Mouse (Mus musculus) c-Kit-positive CD71-positive TER-119-positive erythroid progenitor cells, embryonic 14.5 days (primary cell): ENCODE data around the gene Cdc26.

Source experiments
- DNase-seq: peaks from one replicate; pipeline ENCODE4 v3.0.0-alpha.2; 2013; ENCODE audit warnings: low spot score

The Cdc26 gene

GRCm38 (mm10) chr4:62361571-62361970 lies 46.9 kb downstream of the Cdc26 start:
- DNase-seq: no peak

GRCm38 (mm10) chr4:62360805-62361455 lies 47.5 kb downstream of the Cdc26 start:
- DNase-seq: no peak

GRCm38 (mm10) chr4:62360088-62360804 lies 48.2 kb downstream of the Cdc26 start, which contains the start of the genes Fkbp15 and Slc31a1:
Gene Fkbp15, minus strand, starts transcription at chr4:62360548.
Gene Slc31a1, plus strand, starts transcription at chr4:62360727.
- peak; percentile 96 for DNase-seq

GRCm38 (mm10) chr4:62359256-62359775 lies 49.1 kb downstream of the Cdc26 start:
- no peak for DNase-seq

- no peak for DNase-seq
Measured at GRCm38 (mm10) chr4:62357631-62358148, 50.8 kb downstream of the Cdc26 start.

GRCm38 (mm10) chr4:62349371-62349770 lies 59.1 kb downstream of the Cdc26 start:
- DNase-seq: no peak

GRCm38 (mm10) chr4:62348329-62348705 lies 60.1 kb downstream of the Cdc26 start:
- no peak for DNase-seq

- DNase-seq: no peak
Measured at GRCm38 (mm10) chr4:62347605-62348328, 60.7 kb downstream of the Cdc26 start.

GRCm38 (mm10) chr4:62345827-62346226 lies 62.6 kb downstream of the Cdc26 start:
- no peak for DNase-seq

- DNase-seq: peak; percentile 32
Measured at GRCm38 (mm10) chr4:62344000-62344399, 64.4 kb downstream of the Cdc26 start.

GRCm38 (mm10) chr4:62338536-62338935 lies 69.9 kb downstream of the Cdc26 start:
- DNase-seq: no peak
